Mouse (Mus musculus): ENCODE measurements around the gene Kazald1. TPM values are rescaled to one million over a fixed set of nuclear protein-coding genes. Genes with fewer than 3 reads are reported as not detected.

Kazald1 gene
- total RNA-seq (2023), result 0.57 TPM in 1 of 2 replicates, not detected in the other

GRCm38 (mm10) chr19:45074580-45075322 is at the start of gene Kazald1:
Kazald1 (plus strand) TSS chr19:45075241.

GRCm38 (mm10) chr19:45045651-45046050 is 29.4 kb upstream of the Kazald1 start, which contains the start of gene Pdzd7:
Pdzd7 (minus strand) TSS chr19:45045717.

GRCm38 (mm10) chr19:45047417-45047934 is 27.6 kb upstream of the Kazald1 start, which contains the start of gene Sfxn3:
Sfxn3 (plus strand) TSS chr19:45047503.

Other genes starting within 250 kb of the Kazald1 start
- gene Slf2, start 144.1 kb upstream of the Kazald1 start, total RNA-seq (2023), result 22.5 and 30.9 TPM in 2 replicates
- not detected in 2 replicates for gene Sema4g, start 86.1 kb upstream of the Kazald1 start, total RNA-seq (2023)
- 5.9 and 7.2 TPM in 2 replicates for gene Twnk, start 69.6 kb upstream of the Kazald1 start, total RNA-seq (2023)
- gene Mrpl43, start 68.8 kb upstream of the Kazald1 start, total RNA-seq (2023), result 35.2 and 44.8 TPM in 2 replicates
- 0.16 and 0.43 TPM in 2 replicates for gene Lzts2, start 60.8 kb upstream of the Kazald1 start, total RNA-seq (2023)
- not detected in 2 replicates for gene Pdzd7, start 29.5 kb upstream of the Kazald1 start, total RNA-seq (2023)
- 14.5 and 17.5 TPM in 2 replicates for gene Sfxn3, start 27.7 kb upstream of the Kazald1 start, total RNA-seq (2023)
- gene Tlx1, start 75.4 kb downstream of the Kazald1 start, total RNA-seq (2023), result not detected in 2 replicates
- gene Lbx1, start 160.6 kb downstream of the Kazald1 start, total RNA-seq (2023), result not detected in 2 replicates